Mouse (Mus musculus) spleen, postnatal 4 days (tissue): ENCODE measurements around the gene Tmem131.
"Not testable (repeated sequence)": the region's sequence is repeated elsewhere in the genome, so short reads cannot be mapped to it uniquely, and the experiment has no call there.

Experiments
- DNase-seq, 2 experiments: peaks; one replicate each; pipeline ENCODE4 v3.0.0; 2022; ENCODE audit warnings: low spot score in 2 of 2

Gene Tmem131

DNA sequence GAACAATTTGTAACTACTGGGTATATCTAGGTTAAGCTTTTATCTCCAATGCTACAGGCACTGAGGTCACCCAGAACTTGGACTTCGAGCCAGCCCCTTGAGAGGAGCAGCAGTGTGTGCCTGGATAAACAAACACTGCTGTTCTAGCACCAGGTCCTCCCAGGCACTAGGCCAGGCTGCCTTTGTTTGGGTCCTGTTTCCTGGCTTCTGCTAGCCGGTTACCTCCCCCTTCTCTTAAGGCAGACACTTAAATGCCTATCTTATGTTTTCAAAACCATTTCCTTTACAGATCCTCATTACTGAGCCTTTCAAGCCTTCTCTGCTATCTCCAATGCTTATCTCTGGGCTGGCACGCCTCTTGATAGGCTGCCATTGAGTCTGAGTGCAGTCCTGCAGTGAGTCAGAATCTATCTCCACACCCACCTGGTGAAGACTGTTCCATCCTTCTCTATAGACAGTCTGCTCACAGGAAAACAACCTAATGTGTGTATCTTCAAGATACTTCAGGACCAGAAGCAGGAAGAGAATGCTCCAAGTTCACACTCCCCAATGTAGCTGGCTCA lies 23.2 kb downstream of the Tmem131 start:
- peak; percentile 68 to 78 for DNase-seq

GRCm38 (mm10) chr1:36919728-36920127 lies 23.7 kb downstream of the Tmem131 start:
- DNase-seq = peak; percentile 75 to 80

GRCm38 (mm10) chr1:36917423-36917822 lies 26.0 kb downstream of the Tmem131 start:
- DNase-seq = no peak

DNA sequence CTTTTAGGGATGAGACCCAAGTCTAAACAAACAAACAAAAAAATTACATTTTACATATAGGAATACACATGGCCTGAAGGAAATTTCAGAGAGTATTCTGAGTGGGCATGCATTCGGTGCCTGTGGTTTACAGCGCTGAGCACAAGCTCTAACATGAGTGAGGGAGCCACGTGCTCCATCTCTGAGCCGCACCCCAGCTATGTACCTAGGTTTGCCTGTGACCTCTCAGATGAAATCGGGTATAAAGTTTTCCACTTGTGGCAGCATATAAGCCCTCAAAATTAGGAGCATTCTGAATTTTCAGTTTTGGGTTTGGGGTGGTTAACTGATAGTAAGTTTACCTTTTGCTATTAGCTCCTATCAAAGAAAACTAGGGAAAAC lies 28.3 kb downstream of the Tmem131 start:
- DNase-seq = no peak

DNA sequence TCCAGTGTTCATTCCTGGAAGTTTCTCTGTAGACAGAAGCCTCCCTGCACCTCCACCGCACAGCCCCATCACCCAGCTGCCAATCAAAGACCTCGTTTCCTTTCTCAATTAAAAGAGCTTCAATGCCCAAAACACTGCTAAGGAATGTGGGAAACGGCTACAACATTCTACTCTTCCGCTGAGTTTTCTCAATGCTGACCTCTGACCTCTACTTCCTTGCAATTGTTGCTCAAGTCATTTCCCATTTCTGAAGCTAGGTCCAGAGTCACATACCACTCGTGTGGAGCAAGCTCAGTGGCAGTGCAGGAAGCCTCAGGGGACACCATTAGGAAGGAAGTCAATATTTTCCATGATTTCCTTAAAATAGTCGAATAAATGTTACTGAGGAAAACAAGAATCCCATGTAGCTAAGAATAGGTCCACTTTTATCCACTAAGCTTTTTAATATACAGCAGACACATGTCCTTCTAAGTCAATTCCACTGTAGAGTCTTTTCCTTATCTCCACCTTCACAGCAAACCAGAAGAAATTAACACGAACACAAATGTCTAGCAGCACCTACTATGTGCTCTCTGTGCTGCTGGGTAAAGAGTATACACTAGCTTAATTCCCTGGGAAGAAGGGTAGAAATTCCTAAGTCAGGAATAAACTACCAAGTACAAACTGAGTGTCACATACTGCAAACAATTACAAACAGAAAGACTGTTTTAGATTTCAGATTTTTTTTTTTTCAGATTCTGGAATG lies 28.8 kb downstream of the Tmem131 start:
- DNase-seq = no peak

- DNase-seq = no peak
These were observed 29.7 kb downstream of the Tmem131 start for GRCm38 (mm10) chr1:36913806-36914205.

DNA sequence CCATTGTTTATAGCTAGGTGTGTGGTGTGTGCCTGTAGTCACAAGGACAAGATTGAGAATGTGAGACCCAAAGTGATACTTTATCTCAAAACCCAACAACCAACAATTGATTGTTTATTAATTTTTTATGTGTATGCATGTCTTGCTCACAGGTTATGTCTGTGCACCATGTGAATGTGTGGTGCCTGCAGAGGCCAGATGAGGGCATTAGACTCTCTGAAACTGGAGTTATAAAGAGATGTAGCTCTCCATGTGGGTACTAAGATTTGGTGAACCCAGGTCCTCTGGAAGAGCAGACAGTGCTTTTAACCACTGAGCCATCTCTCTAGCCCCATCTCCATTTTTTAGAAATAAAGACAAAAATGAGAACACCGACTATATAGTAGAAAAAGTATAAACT lies 31.2 kb downstream of the Tmem131 start:
- no peak for DNase-seq

DNA sequence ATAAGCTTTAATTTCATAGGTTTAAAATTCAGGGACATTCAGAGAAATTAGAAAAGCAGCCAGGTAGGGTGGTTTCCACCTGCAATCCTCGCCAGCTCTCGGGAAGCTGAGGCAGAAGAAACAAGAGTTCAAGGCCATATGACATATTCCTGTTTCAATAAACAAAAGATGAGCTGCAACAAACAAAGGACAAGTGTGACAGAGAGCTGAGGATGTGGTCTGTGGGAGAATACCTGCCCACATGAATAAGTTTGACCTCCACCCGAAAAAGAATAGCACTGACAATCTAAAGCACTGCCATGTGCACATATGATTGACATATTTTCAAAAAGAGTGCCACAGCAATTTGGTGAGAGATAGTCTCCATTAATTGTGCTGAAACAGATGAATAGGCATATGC lies 31.9 kb downstream of the Tmem131 start:
- no peak for DNase-seq

GRCm38 (mm10) chr1:36910397-36910796 lies 33.1 kb downstream of the Tmem131 start:
- DNase-seq = no peak

- not testable (repeated sequence) for DNase-seq
These were observed 33.5 kb downstream of the Tmem131 start for GRCm38 (mm10) chr1:36909965-36910364.

DNA sequence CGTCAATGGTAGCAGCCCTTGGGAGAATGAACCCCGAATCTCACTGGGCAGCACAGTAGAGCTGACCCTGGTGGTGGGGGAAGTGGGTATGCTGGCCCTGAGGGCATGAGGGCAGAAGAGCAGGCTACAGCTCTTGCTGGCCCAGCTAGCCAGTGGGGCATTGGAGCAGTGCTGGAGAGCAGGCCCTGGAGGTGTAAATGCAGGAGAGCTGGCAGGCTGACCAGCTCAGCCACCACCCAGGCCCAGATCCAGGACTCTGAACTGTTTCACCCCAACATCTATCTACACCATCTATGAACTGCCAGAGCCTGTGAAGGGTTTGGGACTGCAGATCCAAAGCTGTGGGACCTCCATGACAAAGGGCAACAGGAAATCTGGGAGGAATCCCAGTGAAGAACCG lies 38.2 kb downstream of the Tmem131 start:
- DNase-seq = no peak

- DNase-seq = no peak
These were observed 39.0 kb downstream of the Tmem131 start for GRCm38 (mm10) chr1:36904489-36904888.

DNA sequence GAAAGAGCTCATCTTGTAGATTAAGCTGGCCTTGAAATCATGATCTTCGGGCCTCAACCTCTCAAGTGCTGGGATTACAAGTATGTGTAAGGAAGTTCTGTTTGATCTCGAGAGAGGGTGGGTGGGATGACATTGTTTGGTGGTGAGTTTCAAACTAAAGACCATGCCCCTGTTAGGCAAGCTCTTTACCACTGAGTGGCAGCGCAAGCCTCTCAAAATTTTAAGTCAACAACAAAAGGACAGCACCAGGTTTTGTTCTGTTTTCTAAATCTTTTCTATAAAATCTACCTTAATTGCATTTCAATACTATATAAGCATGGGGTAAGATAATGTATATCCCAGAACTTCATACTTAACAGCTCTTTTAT lies 39.4 kb downstream of the Tmem131 start:
- DNase-seq = no peak

DNA sequence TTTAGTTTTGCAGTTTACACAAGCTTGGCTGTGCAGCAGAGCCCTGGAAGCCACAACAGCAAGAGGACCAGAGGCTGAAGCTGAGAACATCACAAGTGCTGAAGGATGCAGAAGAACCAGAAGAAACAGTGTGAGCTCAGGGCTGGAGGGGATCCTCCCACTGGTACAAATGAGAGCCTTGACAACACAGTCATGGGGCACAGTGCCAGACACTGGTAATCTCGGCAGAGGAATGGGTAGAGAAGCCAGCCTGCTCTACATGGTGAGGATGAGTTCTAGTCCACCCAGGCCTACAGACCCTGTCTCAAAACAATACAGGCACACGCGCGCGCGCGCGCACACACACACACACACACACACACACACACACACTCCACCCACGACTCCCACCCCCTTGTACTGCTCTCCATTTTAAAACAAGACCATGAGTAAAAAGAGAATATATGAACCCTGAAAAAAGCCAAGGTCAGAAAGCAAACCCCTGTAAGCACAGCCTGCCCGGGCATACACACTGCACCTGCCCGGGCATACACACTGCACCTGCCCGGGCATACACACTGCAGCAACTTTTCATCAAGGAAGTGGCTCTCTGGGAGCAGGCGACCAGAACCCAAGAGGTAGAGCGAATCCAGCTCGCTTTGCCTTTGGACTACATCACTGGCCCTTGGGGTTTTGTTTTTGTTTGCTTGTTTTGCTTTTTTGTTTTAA lies 39.9 kb downstream of the Tmem131 start:
- no peak for DNase-seq

DNA sequence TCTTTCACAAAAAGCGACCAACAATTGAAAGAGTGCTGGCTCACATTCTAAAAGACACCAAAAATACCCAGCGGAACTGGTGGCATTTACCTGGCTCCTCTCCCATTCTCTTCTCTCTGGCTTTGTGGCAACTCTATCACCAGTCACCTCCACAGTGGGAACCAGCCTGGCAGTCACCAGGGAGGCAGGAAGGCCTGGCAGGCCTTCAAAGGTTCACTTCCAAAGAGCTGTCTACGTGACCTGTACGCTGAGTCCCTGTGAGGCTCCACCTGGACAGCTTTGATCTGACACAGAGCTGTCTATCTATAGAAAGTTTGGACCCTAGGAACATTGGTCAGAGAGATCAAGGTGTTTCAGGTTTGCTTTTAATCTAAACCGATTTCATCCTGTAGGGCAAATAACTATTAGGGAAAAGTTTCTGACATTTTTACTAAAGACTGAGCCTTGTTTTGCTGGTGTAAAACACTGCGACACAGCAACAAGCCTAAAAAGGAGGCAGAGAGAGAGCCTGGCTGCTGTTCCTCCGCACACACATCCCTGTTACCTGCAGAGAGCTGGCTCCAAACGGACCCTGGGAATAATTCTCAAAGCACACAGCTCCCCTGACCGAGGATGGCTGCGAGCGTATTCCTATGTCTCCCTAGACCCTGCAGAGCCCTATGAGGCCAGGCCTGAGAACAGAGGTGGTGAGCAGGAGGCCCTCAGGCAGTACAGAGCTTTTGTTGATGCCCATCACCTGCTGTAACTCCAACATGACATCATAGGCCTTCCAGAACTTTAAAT lies 40.7 kb downstream of the Tmem131 start:
- DNase-seq = no peak

GRCm38 (mm10) chr1:36899622-36900021 lies 43.8 kb downstream of the Tmem131 start:
- no peak for DNase-seq

- DNase-seq = no peak
These were observed 47.0 kb downstream of the Tmem131 start for GRCm38 (mm10) chr1:36896423-36896822.

- DNase-seq = no peak
These were observed 48.0 kb downstream of the Tmem131 start for GRCm38 (mm10) chr1:36895452-36895851.

DNA sequence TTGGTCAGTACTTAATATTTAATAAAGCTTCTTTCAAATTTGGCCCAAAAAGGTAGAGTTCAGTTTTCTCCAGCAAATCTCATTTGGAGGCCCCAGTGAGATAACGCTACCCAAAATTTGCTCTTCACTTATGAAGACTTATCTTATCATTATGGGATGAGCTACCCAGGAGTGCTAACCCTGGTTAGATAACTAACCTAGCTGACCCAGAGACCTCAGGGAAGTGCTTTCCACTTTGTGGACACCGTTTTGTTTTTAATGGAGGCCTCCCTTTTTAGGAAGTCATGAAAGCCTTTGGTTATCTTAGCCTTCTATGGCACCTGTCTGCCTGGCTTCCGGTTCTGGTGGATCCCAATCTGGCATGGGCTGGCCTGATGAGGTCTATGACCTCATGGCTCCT lies 49.3 kb downstream of the Tmem131 start:
- no peak for DNase-seq

- DNase-seq = not testable (repeated sequence)
These were observed 49.7 kb downstream of the Tmem131 start for GRCm38 (mm10) chr1:36893720-36894119.

GRCm38 (mm10) chr1:36893146-36893545 lies 50.3 kb downstream of the Tmem131 start:
- no peak for DNase-seq

GRCm38 (mm10) chr1:36892461-36892860 lies 51.0 kb downstream of the Tmem131 start:
- DNase-seq = no peak
